Mouse (Mus musculus) urinary bladder, postnatal 36 days (tissue): ENCODE measurements around the gene Fmc1.
"Not testable (repeated sequence)": the region's sequence is repeated elsewhere in the genome, so short reads cannot be mapped to it uniquely, and the experiment has no call there.

Experiments
- DNase-seq, 2 experiments: peaks; one replicate each; pipeline ENCODE4 v3.0.0; 2022; ENCODE audit warnings: low spot score in 2 of 2, mixed read lengths in 1 of 2

Fmc1 gene

GRCm38 (mm10) chr6:38533428-38534405 is at the start of gene Fmc1:
TSS of gene Fmc1 (plus strand) at chr6:38533502.
- peak; percentile 96 to 97 for DNase-seq

DNA sequence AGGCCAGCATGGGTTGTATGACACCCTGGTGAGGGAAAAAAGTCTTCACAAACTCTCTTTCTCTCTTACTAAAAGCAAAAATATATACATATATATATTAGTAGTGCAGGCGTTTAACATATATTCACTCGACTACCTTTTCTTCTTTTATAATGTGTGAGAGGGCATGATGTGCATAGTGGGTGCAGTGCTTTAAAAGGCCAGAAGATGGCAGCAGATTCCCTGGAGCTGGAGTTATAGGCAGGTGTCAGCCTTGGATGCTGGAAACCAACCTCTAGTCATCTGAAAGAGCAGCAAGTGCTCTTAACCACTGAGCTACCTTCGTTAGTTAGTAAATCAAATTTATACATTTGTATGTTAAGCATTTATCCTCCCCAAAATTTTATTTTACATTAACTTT is 40.8 kb upstream of the Fmc1 start:
- DNase-seq: peak; percentile 31 to 32

DNA sequence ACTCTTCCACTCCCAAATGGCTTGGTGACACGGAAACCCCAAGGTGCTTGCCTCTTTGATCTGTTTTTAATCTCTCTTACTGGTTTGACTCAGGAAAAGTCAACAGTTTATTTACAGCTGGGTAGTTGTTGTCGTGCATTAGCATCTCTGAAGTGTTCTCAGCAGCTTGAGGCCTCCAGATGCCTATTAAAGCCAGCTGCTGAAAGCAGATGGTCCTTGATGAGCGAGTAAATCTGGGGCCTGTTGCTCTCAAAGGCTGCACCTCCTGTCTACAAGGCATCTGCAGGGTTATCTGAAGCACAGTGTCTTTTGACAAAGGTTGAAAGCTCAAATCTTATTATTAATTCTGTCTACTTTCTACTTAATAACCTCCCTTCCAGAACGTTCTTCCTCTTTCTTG is 37.7 kb upstream of the Fmc1 start:
- no peak for DNase-seq

DNA sequence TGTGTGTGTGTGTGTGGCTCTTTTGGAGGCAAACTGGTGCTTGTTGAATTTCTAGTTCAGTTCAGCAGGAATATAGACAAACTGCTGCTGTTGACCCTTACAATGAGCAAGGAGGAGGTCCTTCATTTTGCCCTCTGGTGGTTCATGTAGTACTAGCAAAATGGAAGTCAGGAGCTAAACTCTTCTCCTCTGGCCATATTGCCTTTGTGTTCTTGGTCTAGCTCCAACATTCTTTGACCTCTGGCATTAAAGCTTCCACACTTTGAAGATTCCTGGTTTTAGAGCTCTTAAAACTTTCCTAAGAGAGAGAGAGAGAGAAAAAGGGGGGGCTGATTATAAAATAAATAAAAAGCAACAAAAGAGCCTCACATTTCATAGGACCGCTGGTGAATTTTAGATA is 21.2 kb upstream of the Fmc1 start:
- no peak for DNase-seq

DNA sequence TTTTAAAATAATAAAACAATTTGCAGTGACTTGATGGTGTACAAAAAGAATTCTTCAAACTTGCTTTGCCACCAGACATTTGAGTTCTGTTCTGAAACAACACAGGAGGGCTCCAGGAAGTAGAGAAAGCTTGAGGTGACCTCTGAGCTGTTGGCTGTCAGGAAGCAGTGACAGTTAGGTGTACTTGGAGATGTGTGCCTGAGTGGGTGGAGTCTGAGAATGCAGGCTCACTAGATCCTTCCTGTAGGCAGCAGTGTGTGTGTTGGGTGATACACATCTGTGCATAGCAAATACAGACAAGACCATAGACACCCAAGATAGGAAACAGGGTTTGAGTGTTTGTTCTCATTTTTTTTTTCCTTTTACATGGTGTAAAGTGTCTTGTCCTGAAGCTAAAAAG is 20.5 kb upstream of the Fmc1 start:
- DNase-seq: no peak

- DNase-seq: peak in 1 of 2 experiments; percentile 14
Observed at GRCm38 (mm10) chr6:38515201-38515600, 18.1 kb upstream of the Fmc1 start.

GRCm38 (mm10) chr6:38523851-38524250 is 9.5 kb upstream of the Fmc1 start:
- peak; percentile 23 to 31 for DNase-seq

- peak; percentile 13 to 14 for DNase-seq
Observed at GRCm38 (mm10) chr6:38531211-38531820, 2.0 kb upstream of the Fmc1 start.

DNA sequence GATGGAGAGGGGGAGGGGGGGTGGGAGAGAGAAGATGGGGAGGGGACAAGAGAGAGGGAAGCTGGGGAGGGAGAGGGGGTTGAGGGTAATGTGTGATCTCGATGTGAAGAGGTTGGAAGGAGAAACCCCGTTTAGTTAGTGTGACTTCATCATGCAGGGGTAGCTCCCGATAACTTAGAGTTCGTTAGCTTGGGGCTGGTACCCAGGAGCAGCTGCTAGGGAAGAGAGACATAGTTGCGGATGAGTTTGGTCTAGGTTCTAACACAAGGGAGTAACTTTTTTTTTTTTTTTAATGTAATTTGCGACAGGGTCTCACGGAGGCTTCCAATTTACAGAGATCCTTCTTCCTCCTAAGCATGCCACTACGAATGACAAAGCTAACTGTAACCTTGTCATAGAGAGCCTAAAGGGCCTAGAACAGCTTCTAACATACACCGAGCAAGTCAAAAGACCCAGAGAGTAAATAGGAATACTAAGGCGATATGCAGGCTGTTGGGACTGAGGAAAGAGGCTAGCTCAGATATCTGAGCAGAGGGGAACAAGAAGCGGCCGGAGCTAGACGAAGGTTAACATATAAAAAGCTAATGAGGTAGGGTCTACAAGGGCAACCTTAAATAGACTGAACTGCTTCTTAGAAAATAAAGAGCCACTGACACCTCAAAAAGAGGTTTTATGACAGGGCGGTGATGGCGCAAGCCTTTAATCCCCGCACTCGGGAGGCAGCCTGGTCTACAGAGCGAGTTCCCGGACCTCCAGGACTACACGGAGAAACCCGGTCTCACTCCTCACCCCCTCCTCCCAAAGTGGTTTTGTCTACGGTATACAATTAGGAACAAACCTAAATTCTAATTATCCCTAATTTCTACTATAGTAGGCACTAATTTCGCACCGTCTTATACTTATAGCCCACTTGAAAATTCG is 542 bp upstream of the Fmc1 start:
- DNase-seq: peak; percentile 31 to 36

- peak; percentile 98 for DNase-seq
Observed at GRCm38 (mm10) chr6:38534640-38535365, 1.5 kb downstream of the Fmc1 start.

- DNase-seq: no peak
Observed at GRCm38 (mm10) chr6:38535366-38535690, 2.0 kb downstream of the Fmc1 start.

GRCm38 (mm10) chr6:38535788-38536187 is 2.5 kb downstream of the Fmc1 start:
- DNase-seq: no peak

DNA sequence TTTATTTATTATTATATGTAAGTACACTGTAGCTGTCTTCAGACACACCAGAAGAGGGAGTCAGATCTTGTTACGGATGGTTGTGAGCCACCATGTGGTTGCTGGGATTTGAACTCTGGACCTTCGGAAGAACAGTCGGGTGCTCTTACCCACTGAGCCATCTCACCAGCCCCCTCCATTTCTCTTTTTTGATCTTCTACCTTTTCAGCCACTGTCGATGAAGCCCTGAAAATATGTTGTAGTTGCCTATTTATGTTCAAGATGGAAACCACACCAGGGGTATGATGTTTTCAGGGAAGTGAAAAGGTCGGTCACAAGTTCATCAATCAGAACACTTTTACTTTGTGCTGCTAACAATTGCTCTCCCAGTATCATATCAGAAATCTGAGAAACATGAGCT is 10.8 kb downstream of the Fmc1 start:
- DNase-seq: not testable (repeated sequence)

GRCm38 (mm10) chr6:38547005-38547404 is 13.7 kb downstream of the Fmc1 start:
- DNase-seq: not testable (repeated sequence)

- no peak for DNase-seq
Observed at GRCm38 (mm10) chr6:38547707-38548106, 14.4 kb downstream of the Fmc1 start.

- not testable (repeated sequence) for DNase-seq
Observed at GRCm38 (mm10) chr6:38548595-38548994, 15.3 kb downstream of the Fmc1 start.

GRCm38 (mm10) chr6:38549840-38550239 is 16.5 kb downstream of the Fmc1 start:
- not testable (repeated sequence) for DNase-seq

DNA sequence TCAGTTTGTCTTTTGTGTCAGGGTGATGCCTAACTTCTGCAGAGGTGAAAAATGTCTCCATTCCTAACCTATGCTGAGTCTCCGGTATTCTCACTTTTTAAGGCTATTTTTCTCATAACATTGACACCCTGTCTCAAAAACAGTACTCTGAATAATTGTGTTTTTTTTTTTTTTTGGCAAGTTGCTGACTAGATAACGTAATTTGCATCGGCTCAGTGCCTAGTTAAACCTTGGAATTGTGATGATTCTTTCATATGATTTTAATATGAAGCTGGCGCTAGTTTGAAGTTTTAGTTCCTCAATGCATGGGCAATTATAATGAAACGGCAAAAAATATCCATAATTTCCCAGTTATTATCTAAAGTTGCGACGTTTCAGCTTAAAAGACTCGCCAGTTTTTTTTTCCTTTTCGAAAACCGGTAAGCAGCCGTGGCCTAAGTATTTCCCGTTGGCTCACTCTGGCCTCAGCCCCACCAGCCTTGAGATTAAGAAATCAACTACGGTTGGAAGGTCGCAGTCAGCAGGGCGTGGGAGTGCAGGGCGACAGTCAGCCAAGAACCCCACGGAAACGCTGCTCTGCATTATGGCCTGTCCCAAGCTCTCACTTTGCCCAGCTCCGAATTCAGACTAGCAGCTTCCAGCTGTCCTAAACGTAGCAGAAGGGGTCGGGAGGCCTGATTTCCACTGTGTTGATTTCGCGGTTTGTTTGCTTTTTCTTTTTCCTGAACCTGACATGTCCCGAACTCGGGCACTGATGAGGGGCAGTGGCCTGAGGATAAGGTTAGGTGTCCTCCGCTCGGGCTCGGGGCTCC is 17.2 kb downstream of the Fmc1 start:
- peak in 1 of 2 experiments; percentile 78 for DNase-seq

DNA sequence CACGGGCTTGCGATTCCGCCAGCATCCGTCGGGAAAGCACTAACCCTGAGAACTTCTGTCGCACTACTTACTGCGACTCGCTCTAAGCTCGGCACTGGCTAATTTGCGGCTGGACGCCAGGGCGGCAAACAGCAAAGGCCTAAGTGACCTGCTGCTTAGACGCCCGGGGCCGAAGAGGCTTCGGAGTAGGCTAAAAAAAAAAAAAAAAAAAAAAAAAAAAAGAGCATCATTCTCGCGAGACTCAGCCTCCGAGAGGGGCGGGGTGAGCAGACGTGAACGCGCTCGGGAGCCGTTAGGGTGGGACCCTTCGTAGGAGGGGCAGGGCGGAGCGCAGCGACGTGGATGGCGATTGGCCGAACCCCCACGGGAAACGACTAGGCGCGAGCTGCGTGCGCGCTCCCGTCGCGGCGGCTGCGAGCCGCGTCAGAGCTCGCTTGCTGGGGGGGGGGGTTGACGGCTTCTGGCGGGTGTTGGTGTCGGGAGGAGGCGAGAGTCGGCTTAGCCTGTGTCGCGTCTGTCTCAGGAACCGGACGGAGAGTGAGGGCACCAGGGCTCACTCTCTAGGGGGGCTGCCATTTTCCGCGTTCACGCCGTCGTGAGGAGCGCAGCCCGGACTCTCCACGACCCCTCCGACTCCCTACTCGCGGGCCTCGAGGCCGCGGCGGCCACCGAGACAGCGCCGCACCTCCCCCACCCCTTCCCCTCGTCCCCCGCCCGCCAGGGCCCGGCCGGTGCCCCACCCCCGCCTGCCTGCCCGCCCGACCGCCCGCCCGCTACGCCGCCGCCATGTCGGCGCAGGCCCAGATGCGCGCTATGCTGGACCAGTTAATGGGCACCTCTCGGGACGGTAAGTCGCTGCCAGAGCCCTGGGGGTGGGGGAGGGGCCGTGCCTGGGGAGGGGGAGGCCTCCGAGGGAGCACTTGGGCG is 18.0 kb downstream of the Fmc1 start, which contains the start of gene Luc7l2:
Gene Luc7l2 (plus strand): TSS at position 273 of the 927 bp plus-strand sequence.
- DNase-seq: peak; percentile 84 to 95
